Mouse (Mus musculus) frontal cortex, adult 2 months (tissue): Measurements from ENCODE around the gene Swap70. TPM values are rescaled to one million over a fixed set of nuclear protein-coding genes. Genes with fewer than 3 reads are reported as not detected.

ENCODE experiments used
- DNase-seq, 2 experiments: peaks; one replicate each; pipeline ENCODE4 v3.0.0; 2022; ENCODE audit warnings: low spot score in 1 of 2; ENCODE audit errors: extremely low spot score in 1 of 2
- polyA plus RNA-seq: library from polyadenylated mRNA; depleted of rRNA; stranded (reverse); fragments of >200 nt; gene quantifications from 2 replicates; pipeline ENCODE4 v1.2.3, GENCODE M21; 2012; rRNA removed

The Swap70 gene
- polyA plus RNA-seq, 1 experiment: 12.0 TPM

DNA sequence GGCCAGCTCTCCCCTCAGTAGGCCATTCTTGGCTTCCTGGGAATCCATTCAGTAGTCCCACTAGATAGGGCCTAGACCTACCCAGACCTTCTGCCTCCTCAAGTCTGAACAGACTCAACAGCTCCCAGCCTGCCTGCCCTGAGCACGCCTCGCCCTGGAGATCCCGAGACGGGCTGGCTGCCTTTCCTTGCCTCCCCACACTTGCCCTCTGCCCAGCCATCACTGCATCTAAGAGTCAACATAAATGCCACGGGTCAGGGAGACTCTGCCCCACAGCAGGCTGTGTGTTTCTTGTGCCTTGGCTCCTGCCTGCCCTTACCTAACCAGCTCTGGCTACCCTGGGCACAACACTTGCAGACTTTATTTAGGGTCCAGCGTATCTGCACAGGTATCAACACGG is 76.6 kb downstream of the Swap70 start:
- DNase-seq: no peak

DNA sequence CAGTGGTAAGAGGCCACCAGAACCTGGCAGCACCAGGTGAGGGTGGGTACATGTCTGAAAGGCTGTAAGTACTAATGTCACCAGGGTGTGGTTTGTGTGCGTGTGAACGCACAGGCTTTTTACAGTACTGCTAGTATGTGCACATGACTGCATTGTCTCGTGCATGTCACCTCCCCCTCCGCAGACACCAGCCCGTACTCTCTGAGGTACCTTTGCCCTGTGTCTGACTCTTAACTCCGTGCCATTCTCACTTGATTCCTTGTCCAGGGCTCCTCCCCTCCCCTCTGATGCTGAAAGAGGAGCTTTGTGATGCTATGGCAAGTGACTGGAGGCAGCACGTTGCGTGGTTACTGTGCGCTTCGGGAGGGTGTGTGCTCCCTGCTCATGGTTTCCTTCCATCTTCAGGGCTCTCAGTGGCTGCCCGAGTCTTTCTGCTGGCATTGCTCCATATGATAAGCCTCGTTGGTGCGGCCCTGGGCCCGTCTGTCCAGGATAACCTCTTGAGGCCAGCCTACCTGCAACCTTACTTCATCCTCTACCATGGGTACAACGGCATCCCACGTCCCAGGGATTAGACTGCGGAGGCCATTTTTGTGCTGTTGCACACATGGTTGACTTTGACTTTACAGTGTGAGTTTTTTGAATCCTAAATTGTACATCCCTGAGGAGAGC is 77.4 kb downstream of the Swap70 start:
- DNase-seq: no peak

DNA sequence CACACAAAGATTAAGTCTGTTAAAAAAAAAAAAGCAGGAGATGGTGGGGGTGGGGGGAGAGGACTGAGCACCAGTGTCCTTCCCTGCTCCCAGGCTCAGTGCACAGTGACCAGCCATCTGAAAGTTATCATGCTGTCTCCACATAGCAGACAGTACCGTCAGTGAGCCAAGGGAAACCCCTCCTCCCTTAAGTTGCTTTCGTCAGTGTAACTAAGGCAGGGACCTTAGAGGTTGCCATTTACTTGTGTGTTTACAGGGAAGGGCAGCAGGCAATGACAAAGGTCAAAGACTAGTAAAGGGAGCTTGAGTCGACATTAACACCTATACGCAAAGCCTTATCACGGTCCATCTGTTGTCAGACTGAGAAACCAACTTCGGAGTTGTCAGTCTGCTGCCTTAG is 81.4 kb downstream of the Swap70 start:
- no peak for DNase-seq

DNA sequence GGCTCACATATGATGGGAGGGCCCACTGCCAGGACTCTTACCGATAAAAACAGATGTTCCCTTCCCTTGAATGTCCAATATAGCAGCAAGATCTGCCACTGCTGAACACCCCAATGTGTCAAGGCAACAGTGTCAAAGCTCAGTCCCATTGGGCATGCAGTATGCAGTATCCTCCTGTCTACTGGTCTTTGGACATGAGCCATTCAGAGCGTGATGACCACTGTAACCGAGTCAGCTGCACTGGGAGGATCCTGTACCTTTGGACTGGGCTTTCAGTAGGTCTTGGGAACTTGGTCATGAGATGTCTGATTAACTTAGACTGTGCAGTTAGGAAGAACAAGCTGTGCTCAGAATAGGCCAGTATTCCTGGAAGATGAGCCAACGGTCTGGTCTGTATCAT is 84.0 kb downstream of the Swap70 start:
- no peak for DNase-seq

DNA sequence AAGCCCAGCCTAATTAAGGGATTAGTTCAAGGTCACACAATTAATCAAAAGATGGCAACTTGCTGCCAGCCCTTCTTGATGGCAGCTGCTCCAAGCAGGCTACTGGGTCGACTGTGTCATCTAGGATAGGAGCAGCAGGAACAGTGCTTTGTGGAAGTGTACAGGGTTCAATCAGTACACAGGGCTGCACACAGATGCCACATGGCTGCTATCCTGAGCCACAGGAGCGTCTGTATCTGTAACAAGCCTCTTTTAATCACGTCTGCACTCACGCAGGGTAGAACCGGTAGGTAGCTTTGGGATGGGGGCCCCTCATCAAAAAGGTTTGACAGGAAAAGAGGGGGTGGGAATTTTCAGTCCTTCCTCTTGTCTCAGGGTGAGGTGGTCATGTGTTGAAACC is 84.8 kb downstream of the Swap70 start:
- no peak for DNase-seq

DNA sequence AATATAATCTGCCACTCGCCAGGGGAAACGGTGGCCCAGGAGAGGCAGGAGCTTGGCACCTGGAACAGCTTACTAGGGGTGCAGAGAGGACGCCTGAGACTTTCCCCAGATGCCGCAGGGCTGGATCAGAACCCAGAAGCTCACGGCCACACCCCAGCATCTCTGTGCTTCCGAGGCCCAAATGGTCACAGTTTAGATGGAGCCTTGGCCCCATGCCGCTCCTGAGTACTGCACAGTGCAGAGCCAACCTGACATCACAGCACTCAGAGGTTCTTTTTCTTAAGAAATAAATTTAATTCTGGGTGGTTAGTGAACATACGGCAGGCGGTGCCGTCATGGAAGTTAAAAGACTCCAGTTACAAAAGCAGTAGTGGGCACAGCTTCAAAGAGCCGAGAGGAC is 86.2 kb downstream of the Swap70 start:
- no peak for DNase-seq

DNA sequence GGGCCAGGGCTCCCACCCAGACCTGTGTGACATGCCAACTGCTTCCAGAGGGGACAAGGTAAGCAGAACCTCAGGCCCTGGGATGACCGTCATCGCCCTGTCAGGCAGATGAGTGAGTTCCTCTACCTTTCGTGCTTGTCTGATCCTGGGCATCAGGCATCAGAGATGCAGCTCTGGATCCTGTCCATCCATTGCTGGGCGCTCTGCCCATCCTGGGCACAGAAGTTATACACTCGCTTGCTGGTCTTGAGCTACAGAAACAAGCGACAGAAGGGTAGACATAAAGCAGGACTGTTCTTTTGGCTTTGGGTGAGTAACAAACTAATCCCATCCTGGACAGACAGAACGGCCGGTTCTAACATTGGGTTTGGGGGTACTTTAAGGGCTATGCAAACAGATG is 87.7 kb downstream of the Swap70 start:
- no peak for DNase-seq

DNA sequence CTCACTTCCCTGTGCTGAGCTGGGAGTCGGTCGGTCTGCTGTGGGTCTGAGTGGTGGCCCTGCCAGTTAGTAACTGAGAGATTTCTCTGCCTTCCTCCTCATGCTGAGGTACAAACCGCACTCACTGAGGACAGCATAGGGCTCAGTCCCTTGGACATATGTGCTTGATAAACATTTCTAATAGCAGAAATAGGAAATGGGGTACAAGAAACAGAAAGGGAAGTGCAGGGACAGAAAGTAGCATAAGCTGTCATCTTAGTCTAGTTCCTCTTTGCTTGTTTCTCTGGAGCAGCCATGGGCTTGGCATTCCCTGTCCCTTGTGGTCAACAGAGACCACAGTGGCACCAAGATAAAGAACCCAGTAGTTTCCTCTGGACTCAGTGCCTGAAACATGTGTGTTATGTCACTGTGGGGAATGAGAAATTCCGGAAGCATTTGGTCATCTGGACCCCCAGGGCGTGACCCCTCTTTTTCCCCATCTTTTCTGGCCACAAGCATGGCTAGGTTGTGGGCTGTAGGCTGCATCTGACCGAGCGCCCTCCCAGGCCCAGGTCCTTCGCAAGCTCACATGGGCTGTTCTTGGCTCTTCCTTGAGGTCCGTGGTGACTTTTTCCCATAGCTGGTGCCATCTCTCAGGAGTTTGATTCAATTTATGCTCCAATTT is 92.0 kb downstream of the Swap70 start:
- no peak for DNase-seq

DNA sequence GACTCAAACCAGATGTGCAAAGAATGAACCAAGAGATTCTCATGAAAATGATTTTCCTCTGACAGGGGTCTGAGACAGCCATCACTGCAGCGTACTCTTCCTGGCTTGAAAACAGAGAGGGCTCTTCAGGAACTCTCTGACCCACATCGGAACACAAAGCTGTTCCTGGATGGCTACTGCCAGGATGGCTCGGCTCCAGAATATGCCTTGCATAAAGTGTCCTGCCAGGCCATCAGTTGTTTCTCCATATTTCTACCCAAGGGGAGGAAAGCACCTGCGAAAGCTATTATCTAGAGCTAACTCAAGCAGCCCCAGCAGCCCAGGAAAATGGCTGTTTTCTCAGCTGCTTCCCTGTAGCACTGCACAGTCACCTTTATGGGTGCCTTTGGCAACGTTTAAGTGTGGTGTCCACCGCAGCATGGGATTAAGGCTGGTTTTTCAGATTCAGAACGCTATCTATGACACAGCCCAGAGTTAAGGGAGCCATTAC is 92.9 kb downstream of the Swap70 start:
- no peak for DNase-seq

DNA sequence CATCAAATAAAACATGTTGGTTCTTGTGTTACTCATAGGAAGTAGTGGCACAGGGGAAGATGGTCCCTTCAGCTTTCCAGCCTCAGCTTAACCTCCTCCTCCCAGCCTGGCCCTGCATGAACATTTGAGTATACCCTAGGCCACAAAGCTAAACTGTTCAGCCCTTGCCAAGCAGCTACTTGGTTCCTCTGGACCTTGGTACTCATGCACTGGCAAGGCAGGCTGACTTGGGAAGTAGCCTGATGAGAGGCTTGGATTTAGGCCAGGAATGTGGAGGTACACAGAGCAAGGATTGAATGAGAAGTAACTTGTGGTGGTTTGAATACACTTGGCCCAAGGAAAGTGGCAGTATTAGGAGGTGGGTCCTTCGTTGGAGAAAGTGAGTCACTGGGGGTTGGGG is 93.8 kb downstream of the Swap70 start:
- DNase-seq: no peak

DNA sequence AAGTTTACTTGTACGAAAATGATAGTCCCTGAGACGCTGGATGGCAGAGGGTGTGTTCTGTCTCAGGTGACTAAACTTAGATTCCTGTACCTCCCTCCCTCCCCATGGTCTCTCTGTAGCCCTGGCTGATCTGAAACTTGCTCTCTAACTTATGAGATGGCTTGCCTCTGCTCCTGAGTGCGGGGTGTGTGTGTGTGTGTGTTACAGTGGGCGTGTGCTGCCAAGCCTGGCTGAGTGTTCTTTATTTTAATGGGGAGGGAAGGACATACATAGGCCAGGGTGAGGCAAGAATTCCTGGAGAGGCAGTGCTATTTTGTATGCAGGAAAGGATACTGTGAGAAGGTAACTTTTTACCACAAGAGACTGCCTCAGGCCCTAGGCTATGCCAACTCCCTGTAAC is 95.9 kb downstream of the Swap70 start:
- no peak for DNase-seq

DNA sequence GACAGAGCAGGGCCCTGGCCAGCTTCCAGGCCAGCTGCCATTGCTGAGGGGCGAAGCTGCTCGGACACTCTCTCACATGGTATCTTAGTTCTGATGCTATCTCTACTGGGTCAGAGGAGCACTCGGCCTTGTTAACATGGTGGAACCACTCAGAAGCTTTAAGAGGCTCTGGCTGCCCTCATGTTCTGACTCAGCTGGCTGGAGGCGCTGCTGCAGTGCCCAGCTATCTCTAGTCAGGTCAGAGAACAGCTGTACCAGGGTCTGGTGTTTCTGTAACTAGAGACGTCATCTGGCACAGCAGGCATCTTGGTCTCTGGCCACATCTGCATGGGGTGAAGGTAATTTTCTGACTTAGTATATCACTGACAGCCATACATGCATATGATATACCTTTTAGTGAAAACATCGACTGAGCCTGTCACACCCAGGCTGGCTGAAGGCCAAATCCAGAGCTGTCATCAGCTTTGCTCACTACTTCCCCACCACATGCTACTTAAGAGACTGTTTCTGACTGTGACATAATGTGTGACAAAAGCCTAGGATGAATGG is 97.5 kb downstream of the Swap70 start:
- no peak for DNase-seq

DNA sequence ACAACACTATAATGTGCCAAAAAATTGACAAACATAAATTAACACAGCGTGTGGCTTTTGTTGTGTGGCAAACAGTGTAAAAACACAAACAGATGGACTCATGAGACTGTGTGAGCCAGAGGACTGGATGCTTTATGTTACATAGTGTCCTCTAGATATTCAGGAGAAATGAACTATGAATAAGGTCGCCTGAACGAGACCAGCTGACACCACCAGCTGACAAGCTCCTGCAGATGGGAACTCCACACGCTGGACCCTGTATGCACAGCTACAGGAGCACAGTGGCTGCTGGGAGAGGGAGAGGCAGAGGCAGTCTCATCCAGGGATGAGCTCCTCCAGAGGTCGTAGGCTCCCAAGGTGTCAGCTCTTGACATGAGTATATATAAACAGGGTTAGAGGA is 99.6 kb downstream of the Swap70 start:
- no peak for DNase-seq

DNA sequence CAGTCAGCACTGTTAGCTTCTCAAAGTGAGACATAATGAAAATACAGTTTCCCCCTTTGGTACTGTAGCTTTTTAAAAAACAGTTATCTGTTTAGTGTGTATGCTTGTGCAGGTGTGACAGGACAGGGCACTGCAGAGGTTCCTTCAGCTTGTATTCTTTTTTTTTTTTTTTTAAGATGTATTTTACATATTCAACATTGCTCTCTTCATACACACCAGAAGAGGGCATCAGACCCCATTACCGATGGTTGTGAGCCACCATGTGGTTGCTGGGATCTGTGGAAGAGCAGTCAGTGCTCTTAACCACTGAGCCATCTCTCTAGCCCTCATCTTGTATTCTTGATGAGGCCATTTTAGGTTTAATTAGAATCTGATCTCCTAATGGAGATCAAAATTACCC is 103.3 kb downstream of the Swap70 start:
- DNase-seq: no peak

DNA sequence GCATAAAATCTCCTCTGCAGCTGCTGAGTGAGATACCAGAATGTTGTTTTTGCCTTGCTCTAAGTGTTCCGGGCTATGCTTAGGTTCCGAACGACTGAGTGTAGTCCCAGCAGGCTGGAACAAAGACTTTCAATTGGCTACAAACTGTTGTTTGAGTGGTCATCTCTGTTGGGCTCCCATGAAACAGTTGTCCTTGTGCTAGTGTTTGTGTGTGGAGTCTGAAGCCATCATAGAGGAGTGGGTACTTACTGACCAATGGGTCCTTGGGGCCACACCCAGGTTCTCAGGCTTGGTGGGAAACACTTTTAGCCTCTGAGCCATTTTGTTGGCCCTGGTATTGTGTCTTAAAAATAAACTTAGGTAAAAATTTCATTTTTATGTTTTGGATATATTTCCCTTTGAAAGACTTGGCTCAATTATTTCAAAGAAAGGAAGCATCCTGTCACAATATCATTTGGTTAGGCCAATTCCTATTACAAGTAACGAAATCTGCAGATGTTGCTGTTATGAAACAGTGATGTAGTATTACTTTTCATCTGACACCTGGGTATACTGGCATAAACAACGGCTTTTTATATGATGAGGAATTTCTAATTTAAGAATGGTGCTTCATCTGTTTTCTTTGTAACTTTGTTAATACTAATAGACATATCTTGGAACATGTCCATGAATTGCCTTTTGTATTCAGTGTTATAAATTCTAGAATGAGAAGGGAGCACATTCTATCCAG is 104.0 kb downstream of the Swap70 start:
- no peak for DNase-seq

Other genes with a start within 250 kb of the Swap70 start
- 37.6 and 42.3 TPM in 2 replicates for gene Tmem41b, start 234.8 kb upstream of the Swap70 start, polyA plus RNA-seq
- gene Ipo7, start 203.4 kb upstream of the Swap70 start, polyA plus RNA-seq: 46.6 and 49.4 TPM in 2 replicates
- gene Zfp143, start 160.5 kb upstream of the Swap70 start, polyA plus RNA-seq: 11.4 and 14.0 TPM in 2 replicates
- gene Wee1, start 99.7 kb upstream of the Swap70 start, polyA plus RNA-seq: 11.8 and 12.6 TPM in 2 replicates